Mouse (Mus musculus) thymus, adult 2 months (tissue): ENCODE measurements around the gene Habp2.

Source experiments
- CTCF ChIP-seq: fragments of 200-500 bp; IDR thresholded peaks from 2 replicates; pipeline ENCODE4 v1.5.1; 2012; ENCODE audit warnings: mild to moderate bottlenecking, control low read depth, low read length, moderate library complexity, borderline replicate concordance; ENCODE audit not compliant: control insufficient read depth, poor library complexity, insufficient read depth; ENCODE audit errors: extremely low read depth
- POLR2A ChIP-seq: fragments of 200-500 bp; IDR thresholded peaks from 2 replicates; pipeline ENCODE4 v1.6.1; 2012; ENCODE audit warnings: mild to moderate bottlenecking, low read length, control low read depth, moderate library complexity; ENCODE audit not compliant: control insufficient read depth, poor library complexity, insufficient read depth; ENCODE audit errors: extremely low read depth

DNA sequence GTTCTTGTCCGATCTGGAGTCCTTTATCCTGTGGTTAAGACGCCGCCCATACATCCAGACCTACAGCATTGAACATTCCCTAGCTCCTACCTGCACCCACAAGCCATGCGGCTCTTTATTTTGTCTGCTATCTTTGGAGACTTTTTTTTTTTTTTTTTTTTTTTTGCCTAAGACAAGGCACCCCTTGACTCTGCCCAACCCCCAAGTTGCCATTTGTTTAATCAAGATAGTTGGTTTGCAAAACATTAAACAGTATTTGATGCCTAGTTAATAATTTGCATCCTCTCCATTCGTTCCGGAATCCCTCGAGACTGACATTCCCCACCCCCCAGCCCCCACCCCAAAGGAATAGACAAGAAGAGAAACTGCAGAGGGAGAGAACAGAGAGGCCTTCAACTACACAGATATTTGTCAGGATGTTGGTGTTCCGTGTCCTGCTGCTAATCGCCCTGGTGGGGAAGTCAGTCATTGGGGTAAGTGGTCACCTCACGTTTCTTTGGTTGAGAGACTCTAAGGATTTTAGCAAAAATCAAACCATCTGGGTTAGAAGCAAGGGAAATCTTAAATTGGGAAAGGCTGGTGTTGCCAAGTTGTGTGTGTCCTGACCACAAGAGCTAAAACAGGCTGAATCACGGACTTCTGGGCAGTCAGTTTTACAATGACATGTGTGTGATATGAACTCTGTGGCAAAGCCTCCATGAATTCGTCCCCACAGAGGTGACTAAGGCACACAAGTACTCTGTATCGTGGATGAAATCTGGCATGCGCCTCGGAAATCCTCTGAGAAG, 837 bp downstream of the Habp2 start:
- TF ChIP-seq POLR2A (no peak), CTCF (no peak)
